Mouse (Mus musculus) mature B cell (primary cell): ENCODE data around the gene Calhm5.

Experiments
- in situ Hi-C: fragments of 300-500 bp; cut with MboI; formaldehyde crosslinking; loops from 2 replicates; pipeline ENCODE4 v1.14.3; 2019

Calhm5 gene

GRCm38 (mm10) chr10:34070999-34071492 is 25.3 kb downstream of the Calhm5 start:
- in situ Hi-C loops: no loop called here

- in situ Hi-C loops: no loop called here
These were observed 26.7 kb downstream of the Calhm5 start for GRCm38 (mm10) chr10:34069606-34070005.

DNA sequence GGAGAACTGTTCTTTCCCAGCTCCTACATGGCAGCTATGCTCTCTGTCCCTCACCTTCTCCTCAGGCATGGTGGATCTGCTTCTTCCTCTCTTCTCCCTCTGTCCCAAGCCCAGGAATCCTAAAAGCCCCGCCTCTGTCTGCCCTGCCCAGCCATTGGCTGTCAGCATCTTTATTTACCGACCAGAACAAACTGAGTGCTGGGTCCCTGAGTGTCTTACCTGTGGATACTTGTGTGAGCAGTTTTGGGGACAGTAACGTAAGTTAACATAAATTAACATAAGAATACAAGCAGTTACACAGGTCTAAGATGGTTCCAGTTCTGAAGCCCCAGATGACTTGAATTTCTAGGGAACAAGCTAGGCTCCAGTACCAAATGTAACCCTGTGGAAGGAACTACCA is 29.7 kb downstream of the Calhm5 start:
- in situ Hi-C loops: no loop called here

DNA sequence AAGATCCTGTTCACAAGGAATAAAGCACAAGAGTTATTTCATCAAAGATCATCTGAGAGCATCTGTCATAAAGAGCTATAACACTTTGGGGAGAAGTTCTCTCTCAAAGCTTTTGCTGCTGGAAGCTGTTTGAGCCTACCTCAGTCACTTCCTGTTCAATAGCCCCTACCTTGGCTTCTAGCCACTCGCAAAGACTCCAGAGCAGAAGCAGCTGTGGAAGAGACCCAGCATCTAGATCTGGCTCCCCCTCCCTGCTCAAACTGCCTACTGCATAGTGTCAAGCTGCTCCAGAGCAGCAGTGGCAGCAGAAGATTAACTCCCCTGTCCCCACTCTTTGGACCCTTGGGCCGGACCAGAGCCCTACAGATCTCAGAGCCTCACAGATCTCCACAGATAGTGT is 42.3 kb downstream of the Calhm5 start:
- in situ Hi-C loops: no loop called here

- in situ Hi-C loops: no loop called here
These were observed 52.1 kb downstream of the Calhm5 start, which contains the start of gene Calhm4 for GRCm38 (mm10) chr10:34044210-34044609. Gene Calhm4 (minus strand): TSS chr10:34044310.
